Mouse (Mus musculus): ENCODE data around the gene Srpr. TPM values are rescaled to one million over a fixed set of nuclear protein-coding genes. Genes with fewer than 3 reads are reported as not detected.
A peak's percentile ranks its signal among the peaks of the same experiment; 100 is the strongest.

The Srpr gene
- polyA plus RNA-seq, 1 experiment = 96.9 TPM

GRCm38 (mm10) chr9:35186430-35186829 is 13.5 kb upstream of the Srpr start:
- H3K9me3 ChIP-seq (replicated peaks; ENCODE audit: control insufficient read depth, insufficient read depth, low read length, poor library complexity, severe bottlenecking) = no peaks in the 10 kb centered on the region
- no peaks in the 10 kb centered on the region for H3K27me3 ChIP-seq (ENCODE audit: control insufficient read depth, insufficient read depth, low read length, poor library complexity, severe bottlenecking)
- H3K36me3 ChIP-seq (ENCODE audit: control insufficient read depth, insufficient read depth, low read length, poor library complexity, severe bottlenecking) = no peaks in the 10 kb centered on the region
- no peak overlapping the region for H3K27ac ChIP-seq (ENCODE audit: insufficient read depth, low read length)
- no peaks in the 10 kb centered on the region for H3K4me1 ChIP-seq (ENCODE audit: control insufficient read depth, insufficient read depth, low read length)
- H3K4me3 ChIP-seq (ENCODE audit: low read depth, low read length) = no peak overlapping the region
- TF ChIP-seq CTCF (IDR thresholded peaks at IDR 0.05; ENCODE audit: low read depth, low read length) (no peak), POLR2A (IDR thresholded peaks at IDR 0.05; ENCODE audit: insufficient read depth, low read length) (no peak), EP300 (IDR thresholded peaks at IDR 0.05; ENCODE audit: insufficient read depth, low read depth, low read length) (no peak)
- no peak overlapping the region for H3K9ac ChIP-seq (ENCODE audit: low read depth, poor library complexity, severe bottlenecking)

GRCm38 (mm10) chr9:35187351-35187903 is 12.5 kb upstream of the Srpr start:
- Histone ChIP-seq H3K27me3 (ENCODE audit: control insufficient read depth, insufficient read depth, low read length, poor library complexity, severe bottlenecking) (no peaks in the 10 kb centered on the region), H3K9ac (ENCODE audit: low read depth, poor library complexity, severe bottlenecking) (no peak overlapping the region), H3K4me1 (ENCODE audit: control insufficient read depth, insufficient read depth, low read length) (no peaks in the 10 kb centered on the region), H3K27ac (ENCODE audit: insufficient read depth, low read length) (no peak overlapping the region), H3K9me3 (replicated peaks; ENCODE audit: control insufficient read depth, insufficient read depth, low read length, poor library complexity, severe bottlenecking) (no peaks in the 10 kb centered on the region), H3K36me3 (ENCODE audit: control insufficient read depth, insufficient read depth, low read length, poor library complexity, severe bottlenecking) (no peaks in the 10 kb centered on the region), H3K4me3 (ENCODE audit: low read depth, low read length) (no peak overlapping the region)
- TF ChIP-seq POLR2A (IDR thresholded peaks at IDR 0.05; ENCODE audit: insufficient read depth, low read length) = no peak
- TF ChIP-seq CTCF (IDR thresholded peaks at IDR 0.05; ENCODE audit: low read depth, low read length) = no peak
- no peak for TF ChIP-seq EP300 (IDR thresholded peaks at IDR 0.05; ENCODE audit: insufficient read depth, low read depth, low read length)

- H3K4me3 ChIP-seq (ENCODE audit: low read depth, low read length) = peak overlapping the region; percentile 13; the same call in 1 of the 2 replicates
These were observed 11.3 kb upstream of the Srpr start for GRCm38 (mm10) chr9:35188700-35189099.

GRCm38 (mm10) chr9:35192983-35193542 is 6.9 kb upstream of the Srpr start:
- TF ChIP-seq CTCF (IDR thresholded peaks at IDR 0.05; ENCODE audit: low read depth, low read length) (no peak), EP300 (IDR thresholded peaks at IDR 0.05; ENCODE audit: insufficient read depth, low read depth, low read length) (no peak), POLR2A (IDR thresholded peaks at IDR 0.05; ENCODE audit: insufficient read depth, low read length) (no peak)
- H3K4me1 ChIP-seq (ENCODE audit: control insufficient read depth, insufficient read depth, low read length) = no peaks in the 10 kb centered on the region
- no peak overlapping the region for H3K9ac ChIP-seq (ENCODE audit: low read depth, poor library complexity, severe bottlenecking)
- H3K36me3 ChIP-seq (ENCODE audit: control insufficient read depth, insufficient read depth, low read length, poor library complexity, severe bottlenecking) = no peaks in the 10 kb centered on the region
- no peak overlapping the region for H3K27ac ChIP-seq (ENCODE audit: insufficient read depth, low read length)
- H3K4me3 ChIP-seq (ENCODE audit: low read depth, low read length) = no peak overlapping the region
- no peaks in the 10 kb centered on the region for H3K27me3 ChIP-seq (ENCODE audit: control insufficient read depth, insufficient read depth, low read length, poor library complexity, severe bottlenecking)
- no peaks in the 10 kb centered on the region for H3K9me3 ChIP-seq (replicated peaks; ENCODE audit: control insufficient read depth, insufficient read depth, low read length, poor library complexity, severe bottlenecking)

More at GRCm38 (mm10) chr9:35188700-35189099, 11.3 kb upstream of the Srpr start:
- no peaks in the 10 kb centered on the region for H3K9me3 ChIP-seq (replicated peaks; ENCODE audit: control insufficient read depth, insufficient read depth, low read length, poor library complexity, severe bottlenecking)
- no peaks in the 10 kb centered on the region for H3K27me3 ChIP-seq (ENCODE audit: control insufficient read depth, insufficient read depth, low read length, poor library complexity, severe bottlenecking)
- H3K9ac ChIP-seq (ENCODE audit: low read depth, poor library complexity, severe bottlenecking) = no peak overlapping the region
- H3K27ac ChIP-seq (ENCODE audit: insufficient read depth, low read length) = no peak overlapping the region
- H3K4me1 ChIP-seq (ENCODE audit: control insufficient read depth, insufficient read depth, low read length) = no peaks in the 10 kb centered on the region
- TF ChIP-seq EP300 (IDR thresholded peaks at IDR 0.05; ENCODE audit: insufficient read depth, low read depth, low read length) = no peak
- TF ChIP-seq CTCF (IDR thresholded peaks at IDR 0.05; ENCODE audit: low read depth, low read length) = peak; percentile 6
- TF ChIP-seq POLR2A (IDR thresholded peaks at IDR 0.05; ENCODE audit: insufficient read depth, low read length) = no peak
- H3K36me3 ChIP-seq (ENCODE audit: control insufficient read depth, insufficient read depth, low read length, poor library complexity, severe bottlenecking) = no peaks in the 10 kb centered on the region

GRCm38 (mm10) chr9:35194048-35194447 is 5.9 kb upstream of the Srpr start:
- no peaks in the 10 kb centered on the region for H3K4me1 ChIP-seq (ENCODE audit: control insufficient read depth, insufficient read depth, low read length)
- TF ChIP-seq POLR2A (IDR thresholded peaks at IDR 0.05; ENCODE audit: insufficient read depth, low read length) (no peak), EP300 (IDR thresholded peaks at IDR 0.05; ENCODE audit: insufficient read depth, low read depth, low read length) (no peak), CTCF (IDR thresholded peaks at IDR 0.05; ENCODE audit: low read depth, low read length) (no peak)
- H3K27me3 ChIP-seq (ENCODE audit: control insufficient read depth, insufficient read depth, low read length, poor library complexity, severe bottlenecking) = no peaks in the 10 kb centered on the region
- H3K9ac ChIP-seq (ENCODE audit: low read depth, poor library complexity, severe bottlenecking) = no peak overlapping the region
- no peaks in the 10 kb centered on the region for H3K9me3 ChIP-seq (replicated peaks; ENCODE audit: control insufficient read depth, insufficient read depth, low read length, poor library complexity, severe bottlenecking)
- H3K4me3 ChIP-seq (ENCODE audit: low read depth, low read length) = no peak overlapping the region
- H3K36me3 ChIP-seq (ENCODE audit: control insufficient read depth, insufficient read depth, low read length, poor library complexity, severe bottlenecking) = no peaks in the 10 kb centered on the region
- H3K27ac ChIP-seq (ENCODE audit: insufficient read depth, low read length) = no peak overlapping the region

- TF ChIP-seq POLR2A (IDR thresholded peaks at IDR 0.05; ENCODE audit: insufficient read depth, low read length) = no peak
- TF ChIP-seq CTCF (IDR thresholded peaks at IDR 0.05; ENCODE audit: low read depth, low read length) = no peak
- TF ChIP-seq EP300 (IDR thresholded peaks at IDR 0.05; ENCODE audit: insufficient read depth, low read depth, low read length) = no peak
- H3K4me3 ChIP-seq (ENCODE audit: low read depth, low read length) = no peak overlapping the region
- H3K9me3 ChIP-seq (replicated peaks; ENCODE audit: control insufficient read depth, insufficient read depth, low read length, poor library complexity, severe bottlenecking) = no peaks in the 10 kb centered on the region
- H3K27me3 ChIP-seq (ENCODE audit: control insufficient read depth, insufficient read depth, low read length, poor library complexity, severe bottlenecking) = no peaks in the 10 kb centered on the region
- H3K36me3 ChIP-seq (ENCODE audit: control insufficient read depth, insufficient read depth, low read length, poor library complexity, severe bottlenecking) = no peaks in the 10 kb centered on the region
- H3K9ac ChIP-seq (ENCODE audit: low read depth, poor library complexity, severe bottlenecking) = no peak overlapping the region
- no peak overlapping the region for H3K27ac ChIP-seq (ENCODE audit: insufficient read depth, low read length)
- H3K4me1 ChIP-seq (ENCODE audit: control insufficient read depth, insufficient read depth, low read length) = no peaks in the 10 kb centered on the region
These were observed 2.4 kb upstream of the Srpr start for GRCm38 (mm10) chr9:35197625-35198024.

Data from ES-Bruce4 (cell line).